Mouse (Mus musculus): ENCODE measurements around the gene Sbk3. TPM values are rescaled to one million over a fixed set of nuclear protein-coding genes. Genes with fewer than 3 reads are reported as not detected.
A peak's percentile ranks its signal among the peaks of the same experiment; 100 is the strongest.

Gene Sbk3
- polyA plus RNA-seq, 1 experiment from 2014 or later, result not detected

GRCm38 (mm10) chr7:4940068-4940479 lies 30.9 kb downstream of the Sbk3 start:
- Histone ChIP-seq H3K4me3 (replicated peaks) (no peak overlapping the region), H3K9ac (no peak overlapping the region), H3K36me3 (replicated peaks) (no peaks in the 10 kb centered on the region), H3K27ac (no peak overlapping the region), H3K27me3 (no peaks in the 10 kb centered on the region), H3K9me3 (no peaks in the 10 kb centered on the region), H3K4me1 (peaks cover 4% of the 10 kb centered on the region; the same call in 1 of the 2 replicates), H3K4me2 (no peak overlapping the region)
- 21% methylated on average over 9 of the region's 9 CpGs for WGBS
- peak; percentile 67; the same call in 1 of the 2 replicates for ATAC-seq (ENCODE audit: low FRiP score)

GRCm38 (mm10) chr7:4938456-4938855 lies 32.5 kb downstream of the Sbk3 start:
- Histone ChIP-seq H3K27ac (no peak overlapping the region), H3K4me1 (peaks cover 2% of the 10 kb centered on the region; the same call in 1 of the 2 replicates), H3K27me3 (no peaks in the 10 kb centered on the region), H3K4me3 (replicated peaks) (no peak overlapping the region), H3K9ac (no peak overlapping the region), H3K9me3 (0 out of 2 replicates have a peak, but pooled peaks cover 7% of the 10 kb centered on the region), H3K4me2 (no peak overlapping the region), H3K36me3 (replicated peaks) (no peaks in the 10 kb centered on the region)
- ATAC-seq (ENCODE audit: low FRiP score), result no peak; the same call in 1 of the 2 replicates
- 30% methylated on average over 2 of the region's 2 CpGs for WGBS

GRCm38 (mm10) chr7:4937392-4937791 lies 33.6 kb downstream of the Sbk3 start:
- Histone ChIP-seq H3K36me3 (replicated peaks) (no peaks in the 10 kb centered on the region), H3K9me3 (0 out of 2 replicates have a peak, but pooled peaks cover 7% of the 10 kb centered on the region), H3K4me3 (replicated peaks) (no peak overlapping the region), H3K27ac (no peak overlapping the region), H3K4me1 (no peaks in the 10 kb centered on the region), H3K27me3 (no peaks in the 10 kb centered on the region), H3K9ac (no peak overlapping the region), H3K4me2 (no peak overlapping the region)
- no peak for ATAC-seq (ENCODE audit: low FRiP score)
- 87% methylated on average over 10 of the region's 11 CpGs for WGBS

- H3K4me1 ChIP-seq, result no peaks in the 10 kb centered on the region
- ATAC-seq (ENCODE audit: low FRiP score), result no peak
- no peak overlapping the region for H3K4me3 ChIP-seq (replicated peaks)
- 0 out of 2 replicates have a peak, but pooled peaks cover 7% of the 10 kb centered on the region for H3K9me3 ChIP-seq
- H3K36me3 ChIP-seq (replicated peaks), result no peaks in the 10 kb centered on the region
- H3K4me2 ChIP-seq, result no peak overlapping the region
- WGBS, result 84% methylated on average over 10 of the region's 10 CpGs
- no peak overlapping the region for H3K27ac ChIP-seq
- H3K9ac ChIP-seq, result no peak overlapping the region
- no peaks in the 10 kb centered on the region for H3K27me3 ChIP-seq
These were observed 34.1 kb downstream of the Sbk3 start for GRCm38 (mm10) chr7:4936832-4937231.

- WGBS, result 74% methylated on average over 4 of the region's 4 CpGs
These were observed 36.6 kb downstream of the Sbk3 start for GRCm38 (mm10) chr7:4934160-4934914.

GRCm38 (mm10) chr7:4933103-4933502 lies 37.9 kb downstream of the Sbk3 start:
- 84% methylated on average over 12 of the region's 12 CpGs for WGBS
- no peaks in the 10 kb centered on the region for H3K4me1 ChIP-seq
- H3K36me3 ChIP-seq (replicated peaks), result no peaks in the 10 kb centered on the region
- no peak for ATAC-seq (ENCODE audit: low FRiP score)
- no peak overlapping the region for H3K4me3 ChIP-seq (replicated peaks)
- no peak overlapping the region for H3K9ac ChIP-seq
- H3K4me2 ChIP-seq, result no peak overlapping the region
- 0 out of 2 replicates have a peak, but pooled peaks cover 7% of the 10 kb centered on the region for H3K9me3 ChIP-seq
- H3K27ac ChIP-seq, result no peak overlapping the region
- H3K27me3 ChIP-seq, result no peaks in the 10 kb centered on the region

More at GRCm38 (mm10) chr7:4934160-4934914, 36.6 kb downstream of the Sbk3 start:
- no peak overlapping the region for H3K4me3 ChIP-seq (replicated peaks)
- no peak for ATAC-seq (ENCODE audit: low FRiP score)
- H3K27ac ChIP-seq, result no peak overlapping the region
- no peak overlapping the region for H3K4me2 ChIP-seq
- H3K9me3 ChIP-seq, result 0 out of 2 replicates have a peak, but pooled peaks cover 7% of the 10 kb centered on the region
- no peaks in the 10 kb centered on the region for H3K27me3 ChIP-seq
- H3K9ac ChIP-seq, result no peak overlapping the region
- no peaks in the 10 kb centered on the region for H3K36me3 ChIP-seq (replicated peaks)
- no peaks in the 10 kb centered on the region for H3K4me1 ChIP-seq

GRCm38 (mm10) chr7:4928323-4928722 lies 42.6 kb downstream of the Sbk3 start:
- no peak for ATAC-seq (ENCODE audit: low FRiP score)
- no peak overlapping the region for H3K9ac ChIP-seq
- H3K27me3 ChIP-seq, result no peaks in the 10 kb centered on the region
- no peak overlapping the region for H3K27ac ChIP-seq
- no peaks in the 10 kb centered on the region for H3K9me3 ChIP-seq
- 86% methylated on average over 17 of the region's 17 CpGs for WGBS
- H3K4me3 ChIP-seq (replicated peaks), result no peak overlapping the region
- no peaks in the 10 kb centered on the region for H3K36me3 ChIP-seq (replicated peaks)
- no peak overlapping the region for H3K4me2 ChIP-seq
- H3K4me1 ChIP-seq, result peaks cover 38% of the 10 kb centered on the region

- Histone ChIP-seq H3K9ac (no peak overlapping the region), H3K4me1 (peaks cover 44% of the 10 kb centered on the region), H3K27me3 (no peaks in the 10 kb centered on the region), H3K27ac (no peak overlapping the region), H3K4me2 (no peak overlapping the region), H3K4me3 (replicated peaks) (no peak overlapping the region), H3K9me3 (no peaks in the 10 kb centered on the region), H3K36me3 (replicated peaks) (no peaks in the 10 kb centered on the region)
- ATAC-seq (ENCODE audit: low FRiP score), result no peak
- WGBS, result 70% methylated on average over 8 of the region's 8 CpGs
These were observed 43.3 kb downstream of the Sbk3 start for GRCm38 (mm10) chr7:4927711-4928110.

- H3K27ac ChIP-seq, result no peak overlapping the region
These were observed 44.1 kb downstream of the Sbk3 start for GRCm38 (mm10) chr7:4926849-4927248.

GRCm38 (mm10) chr7:4925441-4926381 lies 45.3 kb downstream of the Sbk3 start, which contains the start of gene Ssc5d:
TSS of gene Ssc5d (plus strand) at chr7:4925785.
- peak within 1 kb of the TSS; percentile 1; the same call in 1 of the 2 replicates for H3K4me3 ChIP-seq (replicated peaks)
- 7% methylated on average over 6 of the region's 6 CpGs for WGBS
- H3K9me3 ChIP-seq, result no peaks in the 10 kb centered on the region
- peaks cover 7% of the 10 kb centered on the region for H3K36me3 ChIP-seq (replicated peaks)
- peak; percentile 24 for ATAC-seq (ENCODE audit: low FRiP score)
- peak within 1 kb of the TSS; percentile 86 for H3K4me2 ChIP-seq
- H3K4me1 ChIP-seq, result peaks cover 61% of the 10 kb centered on the region
- H3K27ac ChIP-seq, result peak within 1 kb of the TSS; percentile 99
- peak within 1 kb of the TSS; percentile 33; the same call in 1 of the 2 replicates for H3K9ac ChIP-seq
- H3K27me3 ChIP-seq, result no peaks in the 10 kb centered on the region

More at GRCm38 (mm10) chr7:4926849-4927248, 44.1 kb downstream of the Sbk3 start:
- Histone ChIP-seq H3K4me3 (replicated peaks) (no peak overlapping the region), H3K4me1 (peaks cover 50% of the 10 kb centered on the region), H3K9ac (0 out of 2 replicates have a peak overlapping the region, but pooled peaks have one; percentile 33), H3K9me3 (no peaks in the 10 kb centered on the region), H3K36me3 (replicated peaks) (no peaks in the 10 kb centered on the region), H3K4me2 (no peak overlapping the region), H3K27me3 (no peaks in the 10 kb centered on the region)
- 74% methylated on average over 16 of the region's 16 CpGs for WGBS
- no peak for ATAC-seq (ENCODE audit: low FRiP score)

GRCm38 (mm10) chr7:4924891-4925301 lies 46.1 kb downstream of the Sbk3 start:
- 8% methylated on average over 3 of the region's 4 CpGs for WGBS
- H3K9ac ChIP-seq, result no peak overlapping the region
- H3K4me3 ChIP-seq (replicated peaks), result no peak overlapping the region

GRCm38 (mm10) chr7:4924483-4924882 lies 46.5 kb downstream of the Sbk3 start:
- 1% methylated on average over 4 of the region's 4 CpGs for WGBS
- H3K4me3 ChIP-seq (replicated peaks), result peak overlapping the region; percentile 39
- no peaks in the 10 kb centered on the region for H3K9me3 ChIP-seq
- H3K4me2 ChIP-seq, result peak overlapping the region; percentile 86
- peaks cover 63% of the 10 kb centered on the region for H3K4me1 ChIP-seq
- peak overlapping the region; percentile 99 for H3K27ac ChIP-seq
- H3K27me3 ChIP-seq, result no peaks in the 10 kb centered on the region
- no peak for ATAC-seq (ENCODE audit: low FRiP score)
- H3K9ac ChIP-seq, result peak overlapping the region; percentile 73
- peaks cover 19% of the 10 kb centered on the region for H3K36me3 ChIP-seq (replicated peaks)

More at GRCm38 (mm10) chr7:4924891-4925301, 46.1 kb downstream of the Sbk3 start:
- Histone ChIP-seq H3K4me1 (peaks cover 63% of the 10 kb centered on the region), H3K27me3 (no peaks in the 10 kb centered on the region), H3K36me3 (replicated peaks) (peaks cover 15% of the 10 kb centered on the region), H3K4me2 (peak overlapping the region; percentile 86), H3K27ac (peak overlapping the region; percentile 99), H3K9me3 (no peaks in the 10 kb centered on the region)
- ATAC-seq (ENCODE audit: low FRiP score), result no peak
